Mouse (Mus musculus) yolk sac, embryonic 10.5 days (tissue): Measurements from ENCODE around the gene Lce1i.
"Not testable (repeated sequence)": the region's sequence is repeated elsewhere in the genome, so short reads cannot be mapped to it uniquely, and the experiment has no call there.

Experiments used
- DNase-seq: peaks from one replicate; pipeline ENCODE4 v3.0.0-alpha.2; 2017; ENCODE audit warnings: low spot score

Lce1i gene

DNA sequence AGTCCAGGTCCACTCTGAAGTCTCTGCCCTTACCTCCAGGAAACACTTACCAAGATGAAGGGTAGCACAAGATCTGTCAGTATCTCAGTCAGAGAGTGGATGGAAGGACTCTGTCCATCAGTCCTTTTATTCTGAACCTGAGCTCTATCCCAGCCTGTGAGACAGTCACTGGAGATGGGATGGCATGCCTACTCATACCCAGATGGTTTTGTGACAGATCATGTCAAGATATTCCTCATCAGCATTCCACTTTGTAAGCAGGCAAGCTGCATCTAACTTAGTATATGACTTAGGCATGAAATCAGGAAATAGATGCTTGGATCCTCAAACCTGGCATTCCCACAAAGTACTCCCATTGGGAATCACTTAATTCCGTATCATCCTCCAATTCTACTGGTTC is at the start of gene Lce1i:
Lce1i (minus strand) TSS at position 101 of the 400 bp plus-strand sequence.
- DNase-seq = no peak

DNA sequence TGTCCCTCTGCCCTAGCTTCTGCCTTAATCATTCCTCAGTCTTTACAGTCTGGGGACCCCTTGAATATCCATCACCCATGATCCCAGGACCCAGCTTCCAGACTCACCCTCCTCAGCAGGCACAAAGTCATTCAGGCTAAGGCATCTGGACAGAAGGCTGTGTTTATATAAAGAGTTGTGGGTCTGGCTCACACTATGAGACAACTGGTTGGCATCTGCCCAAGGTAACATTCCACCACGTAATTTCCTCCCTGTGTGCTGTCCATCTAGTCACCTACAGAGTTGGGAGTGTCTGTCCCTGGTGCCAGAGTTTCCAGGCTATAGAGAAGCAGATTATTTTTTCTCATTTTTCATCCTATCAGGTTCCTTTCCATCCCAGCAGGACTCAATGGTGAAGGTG is 48.4 kb upstream of the Lce1i start, which contains the start of gene Kprp:
Kprp (minus strand) TSS at position 140 of the 400 bp plus-strand sequence.
- no peak for DNase-seq

DNA sequence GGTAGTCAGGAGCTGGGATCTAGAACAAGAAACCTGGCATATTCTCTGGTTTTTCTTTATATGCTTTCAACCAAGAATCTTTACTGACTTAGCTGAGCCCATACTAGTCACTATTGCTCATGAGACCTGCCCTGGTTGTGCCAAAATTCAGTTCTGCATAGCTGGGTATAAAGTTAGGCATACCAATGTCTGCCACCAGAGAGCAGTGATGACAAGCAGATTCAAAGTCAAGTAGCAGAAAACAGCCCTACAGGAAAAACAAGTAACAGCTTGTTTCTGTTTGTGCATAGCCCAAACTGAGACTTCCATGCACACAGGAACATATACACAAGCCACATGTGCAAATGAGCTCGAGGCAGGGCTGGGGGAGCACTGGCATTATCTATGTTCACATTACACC is 47.1 kb upstream of the Lce1i start:
- DNase-seq = no peak

DNA sequence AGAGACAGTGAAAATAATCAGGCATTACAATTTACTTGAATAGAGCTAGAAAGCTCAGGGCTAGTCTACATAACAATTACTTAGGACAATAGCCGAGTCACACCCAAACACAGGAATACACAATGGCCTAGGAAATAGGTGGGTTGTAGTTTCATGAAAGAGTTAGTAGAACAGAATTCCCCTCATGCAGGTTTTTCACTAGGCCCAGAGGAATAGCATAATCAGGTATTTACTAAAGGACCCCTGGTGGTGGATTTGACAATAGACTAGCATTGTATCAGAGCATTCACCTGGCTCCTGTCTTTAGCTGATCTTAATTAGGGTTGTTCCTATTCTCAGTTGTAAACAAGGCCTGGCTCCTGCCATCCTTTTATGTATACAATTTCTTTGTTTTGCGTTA is 37.3 kb upstream of the Lce1i start:
- DNase-seq = not testable (repeated sequence)

DNA sequence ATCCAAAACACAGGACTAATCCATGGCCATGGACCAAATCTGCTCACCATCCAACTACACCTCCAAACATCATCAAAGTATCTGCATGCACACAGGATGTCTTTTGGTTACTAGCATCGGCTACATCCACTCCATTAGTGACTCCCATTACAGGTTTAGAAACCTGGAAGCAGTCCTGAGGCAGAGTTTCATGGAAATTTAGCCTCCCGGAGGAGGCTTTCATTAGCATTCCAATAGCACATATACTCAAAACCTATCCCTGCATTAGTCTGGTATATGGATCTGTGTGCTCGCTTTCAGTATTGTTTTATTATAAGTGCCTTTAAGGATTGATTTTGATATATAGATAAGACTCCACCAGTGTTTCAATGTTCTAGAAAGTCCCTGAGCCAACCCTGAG is 36.9 kb upstream of the Lce1i start:
- no peak for DNase-seq

DNA sequence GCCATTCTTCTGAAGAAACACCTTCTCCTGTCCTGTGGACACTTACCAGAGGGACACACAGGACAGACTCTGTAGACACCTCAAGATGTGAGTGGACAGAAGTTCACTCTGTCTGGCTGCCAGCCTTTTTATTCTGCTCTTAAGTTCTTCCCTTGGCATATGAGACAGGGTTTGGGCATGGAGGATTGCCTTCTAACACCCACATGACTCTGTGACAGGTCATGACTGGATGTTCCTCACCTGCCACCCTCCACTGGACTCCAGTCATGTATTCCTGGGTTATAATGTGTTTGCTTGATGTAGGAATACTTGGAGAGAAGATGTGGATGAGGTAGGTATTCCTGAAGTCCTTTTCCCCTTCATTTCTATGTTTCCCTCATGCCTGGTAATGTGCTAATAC is 29.1 kb upstream of the Lce1i start, which contains the start of gene Lce1k:
Lce1k (minus strand) TSS at position 101 of the 400 bp plus-strand sequence.
- DNase-seq = no peak

DNA sequence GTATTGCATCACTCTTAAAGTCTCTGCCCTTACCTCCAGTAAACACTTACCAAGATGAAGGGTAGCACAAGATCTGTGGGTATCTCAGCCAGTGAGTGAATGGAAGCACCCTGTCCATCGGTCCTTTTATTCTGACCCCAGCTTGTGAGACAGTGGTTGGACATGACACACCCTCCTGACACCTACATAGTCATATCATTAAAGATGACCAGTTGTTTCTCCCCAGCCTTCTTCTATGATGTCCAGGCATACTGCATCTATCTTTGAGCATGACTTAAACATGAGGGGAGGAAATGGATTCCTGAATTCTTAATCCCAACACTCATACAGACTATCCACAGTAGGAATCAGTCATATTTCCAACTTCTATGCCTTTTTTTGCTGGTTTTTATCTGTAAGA is 11.7 kb upstream of the Lce1i start, which contains the start of gene Lce1j:
Lce1j (minus strand) TSS at position 101 of the 400 bp plus-strand sequence.
- DNase-seq = no peak

DNA sequence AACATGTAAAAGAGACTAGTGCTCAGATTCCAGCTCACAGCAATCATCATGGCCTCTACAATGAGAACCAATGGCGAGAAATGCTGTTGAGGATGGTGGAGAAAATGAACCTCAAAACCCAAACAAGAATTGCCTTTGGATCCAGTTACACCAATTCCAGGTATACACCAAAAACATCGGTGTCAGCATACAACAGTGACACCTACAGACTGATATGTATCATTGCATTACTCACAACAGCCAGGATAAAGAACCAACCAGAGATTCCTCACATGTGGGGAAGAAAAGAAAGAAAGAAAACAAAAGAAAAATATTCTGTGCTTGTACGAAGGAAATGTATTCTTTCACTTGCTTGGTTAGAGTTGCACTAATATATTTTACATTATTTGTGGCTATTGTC is 7.1 kb downstream of the Lce1i start:
- no peak for DNase-seq

DNA sequence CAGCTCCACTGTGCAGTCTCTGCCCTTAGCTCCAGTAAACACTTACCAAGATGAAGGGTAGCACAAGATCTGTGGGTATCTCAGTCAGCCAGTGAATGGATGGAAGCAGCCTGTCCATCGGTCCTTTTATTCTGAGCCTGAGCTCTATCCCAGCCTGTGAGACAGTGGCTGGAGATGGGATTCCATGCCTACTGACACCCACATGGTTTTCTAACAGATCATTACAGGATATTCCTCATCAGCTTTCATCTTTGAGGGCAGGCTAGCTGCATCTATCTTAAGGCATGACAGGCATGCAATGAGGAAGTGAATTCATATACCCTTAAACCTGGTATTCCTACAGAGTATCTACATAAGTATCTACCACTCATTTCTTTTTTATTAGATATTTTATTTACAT is 13.7 kb downstream of the Lce1i start, which contains the start of gene Lce1h:
Lce1h (minus strand) TSS at position 101 of the 400 bp plus-strand sequence.
- DNase-seq = no peak

DNA sequence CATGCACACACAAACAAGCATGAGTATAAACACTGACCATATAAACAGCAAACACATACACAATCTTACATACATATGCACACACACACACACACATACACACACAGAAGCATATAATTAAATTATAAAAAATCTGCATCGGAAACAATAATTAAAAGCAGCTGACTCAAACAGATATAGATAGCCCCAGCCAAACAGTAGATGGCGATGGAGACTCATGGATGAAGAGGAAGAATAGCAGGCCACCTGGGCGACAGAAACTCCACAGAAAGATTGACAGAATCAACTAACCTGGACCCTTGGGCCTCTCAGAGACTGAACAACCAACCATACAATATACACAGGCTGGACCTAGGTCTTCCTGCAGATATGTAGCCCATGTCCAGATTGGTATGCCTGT is 25.5 kb downstream of the Lce1i start:
- DNase-seq = no peak

DNA sequence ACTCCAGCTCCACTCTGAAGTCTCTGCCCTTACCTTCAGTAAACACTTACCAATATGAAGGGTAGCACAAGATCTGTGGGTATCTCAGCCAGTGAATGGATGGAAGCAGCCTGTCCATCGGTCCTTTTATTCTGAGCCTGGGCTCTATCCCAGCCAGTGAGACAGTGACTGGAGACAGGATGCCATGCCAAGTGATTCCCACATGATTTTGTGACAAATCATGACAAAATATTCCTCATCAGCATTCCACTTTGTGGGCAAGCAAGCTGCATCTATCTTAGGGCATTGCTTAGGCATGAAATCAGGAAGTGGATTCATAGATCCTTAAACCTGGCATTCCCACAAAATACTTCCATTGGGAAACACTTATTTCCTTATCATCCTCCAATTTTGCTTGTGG is 26.5 kb downstream of the Lce1i start, which contains the start of gene Lce1g:
Lce1g (minus strand) TSS at position 101 of the 400 bp plus-strand sequence.
- no peak for DNase-seq

DNA sequence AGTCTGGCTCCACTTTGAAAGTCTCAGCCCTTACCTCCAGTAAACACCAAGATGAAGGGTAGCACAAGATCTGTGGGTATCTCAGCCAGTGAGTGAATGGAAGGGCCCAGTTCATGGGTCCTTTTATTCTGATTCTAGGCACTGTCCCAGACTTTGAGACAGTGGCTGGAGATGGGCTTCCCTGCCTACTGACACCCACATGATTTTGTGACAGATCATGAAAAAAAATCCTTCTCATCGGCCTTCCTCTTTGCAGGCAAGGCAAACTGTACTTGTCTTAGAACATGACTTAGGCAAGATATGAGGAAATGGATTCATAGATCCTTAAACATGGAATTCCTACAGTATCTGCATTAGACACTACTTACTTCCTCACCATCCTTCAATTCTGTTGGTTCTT is 39.7 kb downstream of the Lce1i start, which contains the start of gene Gm38119:
Gm38119 (minus strand) TSS at position 101 of the 400 bp plus-strand sequence.
- DNase-seq = no peak
